In genomic region chr3:104888585-104888984, GRCm38 (mm10) we compare ENCODE assay signal across 30 mouse cellular contexts. TPM values are rescaled to one million over a fixed set of nuclear protein-coding genes. Genes with fewer than 3 reads are reported as not detected.
DNase-seq lines count a peak whose midpoint lies in the region; ATAC-seq and TF ChIP-seq lines count a peak whose summit lies in the region.
"Had no signal": no experiment of that assay in that cellular context is flagged by ENCODE, and none has a peak within 500 bp of the region (broad histone marks: within the 10 kb centered on the region; RNA-seq: fewer than 3 reads in every experiment).

No protein-coding gene starts in this region.

- 88% methylated on average over 3 of the region's 3 CpGs for WGBS in kidney, postnatal 0 days
- 66% methylated on average over 3 of the region's 3 CpGs for WGBS in lung, embryonic 15.5 days
- 74% methylated on average over 3 of the region's 3 CpGs for WGBS in lung, postnatal 0 days

- no peak overlapping the region for H3K27ac ChIP-seq in kidney, postnatal 0 days
- H3K27ac ChIP-seq in lung, embryonic 15.5 days, result 0 out of 2 replicates have a peak overlapping the region, but pooled peaks have one; percentile 0
- no peak overlapping the region for H3K27ac ChIP-seq in lung, postnatal 0 days (ENCODE audit: low read length)
- H3K27ac ChIP-seq: embryonic facial prominence, embryonic 13.5 days; embryonic facial prominence, embryonic 15.5 days; forebrain, embryonic 10.5 days; forebrain, embryonic 12.5 days had no signal

- H3K9ac ChIP-seq in kidney, postnatal 0 days (ENCODE audit: low read depth, low read length), result no peak overlapping the region
- H3K9ac ChIP-seq in lung, embryonic 15.5 days, result no peak overlapping the region
- no peak overlapping the region for H3K9ac ChIP-seq in lung, postnatal 0 days (replicated peaks; ENCODE audit: low read depth)
- H3K9ac ChIP-seq: embryonic facial prominence, embryonic 13.5 days; embryonic facial prominence, embryonic 15.5 days; forebrain, embryonic 12.5 days had no signal

- peak; percentile 16 for DNase-seq in kidney, postnatal 0 days (ENCODE audit: low spot score)
- DNase-seq in kidney, postnatal 25 days, result no peak
- no peak for DNase-seq in lung, postnatal 14 days
- no peak for DNase-seq in lung, postnatal 0 days (ENCODE audit: low spot score)
- no peak for DNase-seq in lung, postnatal 4 days
- DNase-seq in lung, postnatal 25 days (ENCODE audit: low spot score), result peak; percentile 9
- no peak for DNase-seq in adrenal gland, adult 18-20 months (ENCODE audit: low spot score in 2 of 2)
- DNase-seq: adrenal gland, adult 2 months; adrenal gland, postnatal 10 days; adrenal gland, postnatal 25 days; B cell, adult 2 months; cerebellum, adult 11 months; cerebellum, adult 18-20 months; cerebellum, adult 8-10 months; cerebellum, adult 9-11 months; cerebellum, postnatal 14 days; cerebellum, postnatal 36 days; embryo, embryonic 11 days had no signal

- H3K4me2 ChIP-seq in kidney, postnatal 0 days (ENCODE audit: low read length), result no peak overlapping the region
- H3K4me2 ChIP-seq in lung, embryonic 15.5 days, result no peak overlapping the region
- no peak overlapping the region for H3K4me2 ChIP-seq in lung, postnatal 0 days (replicated peaks; ENCODE audit: low read depth, low read length)
- H3K4me2 ChIP-seq: embryonic facial prominence, embryonic 13.5 days; embryonic facial prominence, embryonic 15.5 days; forebrain, embryonic 12.5 days had no signal

- no peak for ATAC-seq in kidney, postnatal 0 days (replicated peaks; ENCODE audit: low FRiP score, low read depth)
- peak; percentile 67; the same call in 1 of the 2 replicates for ATAC-seq in lung, embryonic 15.5 days (ENCODE audit: borderline replicate concordance, extremely low read depth, low FRiP score, low TSS enrichment)
- peak; percentile 40; the same call in 1 of the 2 replicates for ATAC-seq in lung, postnatal 0 days
- ATAC-seq: activated CD4-positive, CD25-positive, alpha-beta regulatory T cell, adult 4 months; CD4-positive, CD25-positive, alpha-beta regulatory T cell, adult 4 months; forebrain, embryonic 14.5 days; Patski had no signal

- TF ChIP-seq CTCF in kidney, postnatal 0 days (IDR thresholded peaks at IDR 0.05; ENCODE audit: low read depth), result no peak
- TF ChIP-seq CTCF in lung, postnatal 0 days (IDR thresholded peaks at IDR 0.05), result no peak

- H3K4me3 ChIP-seq in kidney, postnatal 0 days (replicated peaks; ENCODE audit: low read depth, low read length), result no peak overlapping the region
- no peak overlapping the region for H3K4me3 ChIP-seq in lung, embryonic 15.5 days
- H3K4me3 ChIP-seq in lung, postnatal 0 days (ENCODE audit: low read depth, low read length), result no peak overlapping the region
- H3K4me3 ChIP-seq: embryonic facial prominence, embryonic 13.5 days; embryonic facial prominence, embryonic 15.5 days; erythroblast, embryonic 14.5 days; forebrain, embryonic 10.5 days; forebrain, embryonic 12.5 days had no signal

- H3K9me3 ChIP-seq in kidney, postnatal 0 days (replicated peaks; ENCODE audit: low read length), result no peaks in the 10 kb centered on the region
- H3K9me3 ChIP-seq in lung, embryonic 15.5 days, result no peaks in the 10 kb centered on the region
- no peaks in the 10 kb centered on the region for H3K9me3 ChIP-seq in lung, postnatal 0 days (ENCODE audit: low read length)
- H3K9me3 ChIP-seq: embryonic facial prominence, embryonic 13.5 days; embryonic facial prominence, embryonic 15.5 days; forebrain, embryonic 10.5 days; forebrain, embryonic 12.5 days; G1E had no signal

- TF ChIP-seq EP300 in lung, postnatal 0 days (IDR thresholded peaks at IDR 0.05), result no peak

- H3K36me3 ChIP-seq in kidney, postnatal 0 days (ENCODE audit: insufficient read depth, low read length), result peaks cover 16% of the 10 kb centered on the region
- H3K36me3 ChIP-seq in lung, embryonic 15.5 days, result peaks cover 46% of the 10 kb centered on the region
- H3K36me3 ChIP-seq in lung, postnatal 0 days (ENCODE audit: insufficient read depth, low read length), result 0 out of 2 replicates have a peak, but pooled peaks cover 6% of the 10 kb centered on the region

- no peaks in the 10 kb centered on the region for H3K4me1 ChIP-seq in kidney, postnatal 0 days (replicated peaks; ENCODE audit: insufficient read depth, low read length)
- peaks cover 9% of the 10 kb centered on the region for H3K4me1 ChIP-seq in lung, embryonic 15.5 days
- no peaks in the 10 kb centered on the region for H3K4me1 ChIP-seq in lung, postnatal 0 days (ENCODE audit: insufficient read depth, low read depth, low read length)
- H3K4me1 ChIP-seq: embryonic facial prominence, embryonic 13.5 days; embryonic facial prominence, embryonic 15.5 days; forebrain, embryonic 10.5 days; forebrain, embryonic 12.5 days had no signal

- no peaks in the 10 kb centered on the region for H3K27me3 ChIP-seq in kidney, postnatal 0 days (ENCODE audit: insufficient read depth, low read length)
- no peaks in the 10 kb centered on the region for H3K27me3 ChIP-seq in lung, embryonic 15.5 days
- no peaks in the 10 kb centered on the region for H3K27me3 ChIP-seq in lung, postnatal 0 days (replicated peaks; ENCODE audit: insufficient read depth, low read length)
- H3K27me3 ChIP-seq: CH12.LX; embryonic facial prominence, embryonic 13.5 days; embryonic facial prominence, embryonic 15.5 days; forebrain, embryonic 12.5 days; Patski had no signal

RNA-seq across cellular contexts. Expression of gene Capza1, which starts 24.3 kb away (rescaled TPM):
- polyA plus RNA-seq in kidney, postnatal 0 days (2015; fragmentation: Nextera tagmentation; extraction: Ambion mirVana), result 119 and 131 TPM in 2 replicates
- 209 and 222 TPM in 2 replicates for polyA plus RNA-seq in lung, embryonic 15.5 days (2015; fragmentation: Nextera tagmentation; extraction: Ambion mirVana)
- polyA plus RNA-seq in lung, postnatal 0 days (2015; fragmentation: Nextera tagmentation; extraction: Ambion mirVana), result 110 and 119 TPM in 2 replicates
- total RNA-seq in adrenal gland, adult 18-20 months (2021), result 10 to 100 TPM; 88.8 to 93.1 TPM

RNA-seq across cellular contexts. Expression of gene St7l, which starts 24.8 kb away (rescaled TPM):
- polyA plus RNA-seq in kidney, postnatal 0 days (2015; fragmentation: Nextera tagmentation; extraction: Ambion mirVana), result 30.9 and 34.2 TPM in 2 replicates
- 34.3 and 35.8 TPM in 2 replicates for polyA plus RNA-seq in lung, embryonic 15.5 days (2015; fragmentation: Nextera tagmentation; extraction: Ambion mirVana)
- polyA plus RNA-seq in lung, postnatal 0 days (2015; fragmentation: Nextera tagmentation; extraction: Ambion mirVana), result 28.4 and 32.9 TPM in 2 replicates
- total RNA-seq in adrenal gland, adult 18-20 months (2021), result 10 to 100 TPM; 44.5 to 59.5 TPM

Comparison
In these comparisons a context has a peak if more than half of its experiments do, and no peak if none do; other contexts are left out.
1. DNase-seq: peak in kidney, postnatal 0 days (single experiment) and lung, postnatal 25 days (single experiment); none in kidney, postnatal 25 days (0 of 2), lung, postnatal 14 days (single experiment), lung, postnatal 0 days (single experiment), lung, postnatal 4 days (0 of 2) and adrenal gland, adult 18-20 months (0 of 2).